Mouse (Mus musculus): ENCODE data around the gene Eif2s2.
"Not testable (repeated sequence)": the region's sequence is repeated elsewhere in the genome, so short reads cannot be mapped to it uniquely, and the experiment has no call there.

The Eif2s2 gene

GRCm38 (mm10) chr2:154892201-154893044 is at the start of gene Eif2s2:
Gene Eif2s2 (minus strand): TSS chr2:154892935.
- DNase-seq (ENCODE audit: low spot score in 2 of 2), result peak; percentile 92 to 96

GRCm38 (mm10) chr2:154941952-154942351 is 49.2 kb upstream of the Eif2s2 start:
- DNase-seq (ENCODE audit: low spot score in 2 of 2), result no peak

GRCm38 (mm10) chr2:154937547-154938390 is 45.0 kb upstream of the Eif2s2 start:
- no peak for DNase-seq (ENCODE audit: low spot score in 2 of 2)

GRCm38 (mm10) chr2:154936536-154937155 is 43.9 kb upstream of the Eif2s2 start:
- no peak for DNase-seq (ENCODE audit: low spot score in 2 of 2)

GRCm38 (mm10) chr2:154936106-154936505 is 43.4 kb upstream of the Eif2s2 start:
- DNase-seq (ENCODE audit: low spot score in 2 of 2), result no peak

- peak in 1 of 2 experiments; percentile 14 for DNase-seq (ENCODE audit: low spot score in 2 of 2)
Observed at GRCm38 (mm10) chr2:154933884-154934283, 41.1 kb upstream of the Eif2s2 start.

- DNase-seq (ENCODE audit: low spot score in 2 of 2), result no peak
Observed at GRCm38 (mm10) chr2:154928298-154928697, 35.6 kb upstream of the Eif2s2 start.

- no peak for DNase-seq (ENCODE audit: low spot score in 2 of 2)
Observed at GRCm38 (mm10) chr2:154926843-154927242, 34.1 kb upstream of the Eif2s2 start.

GRCm38 (mm10) chr2:154925411-154926031 is 32.8 kb upstream of the Eif2s2 start:
- DNase-seq (ENCODE audit: low spot score in 2 of 2), result no peak

GRCm38 (mm10) chr2:154922134-154922533 is 29.4 kb upstream of the Eif2s2 start:
- DNase-seq (ENCODE audit: low spot score in 2 of 2), result not testable (repeated sequence)

- DNase-seq (ENCODE audit: low spot score in 2 of 2), result no peak
Observed at GRCm38 (mm10) chr2:154920896-154921295, 28.2 kb upstream of the Eif2s2 start.

GRCm38 (mm10) chr2:154917866-154918641 is 25.3 kb upstream of the Eif2s2 start:
- no peak for DNase-seq (ENCODE audit: low spot score in 2 of 2)

- no peak for DNase-seq (ENCODE audit: low spot score in 2 of 2)
Observed at GRCm38 (mm10) chr2:154916547-154916946, 23.8 kb upstream of the Eif2s2 start.

- DNase-seq (ENCODE audit: low spot score in 2 of 2), result no peak
Observed at GRCm38 (mm10) chr2:154915922-154916541, 23.3 kb upstream of the Eif2s2 start.

- DNase-seq (ENCODE audit: low spot score in 2 of 2), result no peak
Observed at GRCm38 (mm10) chr2:154909789-154910188, 17.1 kb upstream of the Eif2s2 start.

- DNase-seq (ENCODE audit: low spot score in 2 of 2), result not testable (repeated sequence)
Observed at GRCm38 (mm10) chr2:154908223-154908622, 15.5 kb upstream of the Eif2s2 start.

- no peak for DNase-seq (ENCODE audit: low spot score in 2 of 2)
Observed at GRCm38 (mm10) chr2:154905796-154906195, 13.1 kb upstream of the Eif2s2 start.

- DNase-seq (ENCODE audit: low spot score in 2 of 2), result no peak
Observed at GRCm38 (mm10) chr2:154902111-154902510, 9.4 kb upstream of the Eif2s2 start.

GRCm38 (mm10) chr2:154899412-154899811 is 6.7 kb upstream of the Eif2s2 start:
- not testable (repeated sequence) for DNase-seq (ENCODE audit: low spot score in 2 of 2)

GRCm38 (mm10) chr2:154899004-154899403 is 6.3 kb upstream of the Eif2s2 start:
- not testable (repeated sequence) for DNase-seq (ENCODE audit: low spot score in 2 of 2)

Measured in left cerebral cortex, adult 9 months (tissue).